Mouse (Mus musculus): ENCODE data around the gene Tubg2. TPM values are rescaled to one million over a fixed set of nuclear protein-coding genes. Genes with fewer than 3 reads are reported as not detected.

Tubg2 gene
- total and polyA plus RNA-seq, 3 experiments = 2.1 to 10.5 (median 4.7) TPM

- peak overlapping the region; percentile 91 for H3K4me2 ChIP-seq (ENCODE audit: insufficient read depth, low read depth, poor library complexity, severe bottlenecking)
- peaks cover 9% of the 10 kb centered on the region for H3K27me3 ChIP-seq (replicated peaks)
- peak; percentile 79 for DNase-seq (ENCODE audit: extremely low read depth)
- peak overlapping the region; percentile 64 to 79 (median 68) for H3K4me3 ChIP-seq (replicated peaks in 1 of 3; ENCODE audit: low read depth in 2 of 3, low read length in 2 of 3, poor library complexity in 1 of 3)
- peaks cover 17% of the 10 kb centered on the region for H3K79me2 ChIP-seq (replicated peaks; ENCODE audit: control insufficient read depth, extremely low read depth, insufficient read depth, poor library complexity, severe bottlenecking)
- H3K9me3 ChIP-seq (replicated peaks; ENCODE audit: low read length) = no peaks in the 10 kb centered on the region
- in situ Hi-C loops (cut with MboI; ENCODE audit: low pct_ligation_motif_present, low pct_unique_long_range_greater_than_20kb, low sequenced_read_pairs) = loop anchor here (5.0 kb wide), 1 partner anchor 37 kb away; no protein-coding TSS in a partner anchor
- H3K27ac ChIP-seq (ENCODE audit: insufficient read depth, low read depth) = peak overlapping the region; percentile 78
- dilution Hi-C loops (cut with MboI; ENCODE audit: extremely low pct_ligation_motif_present, extremely low pct_unique_long_range_greater_than_20kb, low sequenced_read_pairs) = no loop called here
- H3K4me1 ChIP-seq (ENCODE audit: control insufficient read depth in 1 of 2, insufficient read depth in 2 of 2) = peaks cover 6 to 73% of the 10 kb centered on the region in 2 experiments
- H3K36me3 ChIP-seq (replicated peaks in 1 of 2; ENCODE audit: control insufficient read depth in 1 of 2, insufficient read depth in 1 of 2, low read length in 1 of 2) = peaks cover 0 to 12% of the 10 kb centered on the region in 2 experiments
- H3K9ac ChIP-seq (ENCODE audit: insufficient read depth, low read depth) = peak overlapping the region; percentile 54
- TF ChIP-seq MAFK (IDR thresholded peaks at IDR 0.05; ENCODE audit: insufficient replicate concordance, low read length) (0 out of 2 replicates have a peak, but pooled peaks have one; percentile 37), MYC (IDR thresholded peaks at IDR 0.05; ENCODE audit: low read depth, low read length) (peak; percentile 94), CTCF (conservative IDR thresholded peaks at IDR 0.05 in 1 of 2, IDR thresholded peaks at IDR 0.05 in 1 of 2; ENCODE audit: low read depth in 2 of 2, low read length in 2 of 2) (peak; percentile 19 to 85; a peak in 2 of 4 replicates), MXI1 (IDR thresholded peaks at IDR 0.05; ENCODE audit: low read depth, low read length) (peak; percentile 92), POLR2AphosphoS2 (IDR thresholded peaks at IDR 0.05; ENCODE audit: low read depth, low read length) (no peak), EP300 (IDR thresholded peaks at IDR 0.05; ENCODE audit: low read length) (0 out of 2 replicates have a peak, but pooled peaks have one; percentile 16), CHD1 (IDR thresholded peaks at IDR 0.05; ENCODE audit: low read depth, low read length) (no peak), POLR2A (IDR thresholded peaks at IDR 0.05; ENCODE audit: low read depth, low read length) (peak; percentile 63), PAX5 (IDR thresholded peaks at IDR 0.05; ENCODE audit: low read length) (no peak), MAX (IDR thresholded peaks at IDR 0.05; ENCODE audit: low read length) (peak; percentile 96), USF2 (conservative IDR thresholded peaks at IDR 0.05; ENCODE audit: low read depth, low read length) (no peak), NRF1 (IDR thresholded peaks at IDR 0.05; ENCODE audit: low read depth, low read length) (peak; percentile 68), KAT2A (IDR thresholded peaks at IDR 0.05; ENCODE audit: insufficient replicate concordance, low read length) (0 out of 2 replicates have a peak, but pooled peaks have one; percentile 68), ZKSCAN1 (IDR thresholded peaks at IDR 0.05; ENCODE audit: borderline replicate concordance, low read depth, low read length) (no peak), SMC3 (IDR thresholded peaks at IDR 0.05; ENCODE audit: low read depth, low read length) (peak; percentile 81), JUN (IDR thresholded peaks at IDR 0.05; ENCODE audit: insufficient read depth, low read depth, low read length) (no peak), IRF4 (IDR thresholded peaks at IDR 0.05; ENCODE audit: low read depth, low read length) (peak; percentile 65), ELF1 (IDR thresholded peaks at IDR 0.05; ENCODE audit: low read depth, low read length) (peak; percentile 57; the same call in 1 of the 2 replicates), ZNF384 (IDR thresholded peaks at IDR 0.05; ENCODE audit: low read depth, low read length) (peak; percentile 30; the same call in 1 of the 2 replicates), CHD2 (IDR thresholded peaks at IDR 0.05; ENCODE audit: low read length) (peak; percentile 57; the same call in 1 of the 2 replicates), GABPA (IDR thresholded peaks at IDR 0.05; ENCODE audit: insufficient replicate concordance, low read depth, low read length) (no peak), USF1 (IDR thresholded peaks at IDR 0.05; ENCODE audit: low read depth, low read length) (no peak; the same call in 1 of the 2 replicates), ZMIZ1 (IDR thresholded peaks at IDR 0.05; ENCODE audit: low read depth, low read length) (peak; percentile 52), MAZ (IDR thresholded peaks at IDR 0.05; ENCODE audit: low read depth, low read length) (peak; percentile 62), RCOR1 (conservative IDR thresholded peaks at IDR 0.05; ENCODE audit: low read depth, low read length) (0 out of 2 replicates have a peak, but pooled peaks have one; percentile 69), JUND (conservative IDR thresholded peaks at IDR 0.05; ENCODE audit: low read depth, low read length) (no peak), TCF12 (IDR thresholded peaks at IDR 0.05; ENCODE audit: low read depth, low read length) (peak; percentile 89), ETS1 (conservative IDR thresholded peaks at IDR 0.05; ENCODE audit: low read depth, low read length) (no peak; the same call in 1 of the 2 replicates), TBP (conservative IDR thresholded peaks at IDR 0.05; ENCODE audit: low read depth, low read length) (no peak; the same call in 1 of the 2 replicates), HCFC1 (IDR thresholded peaks at IDR 0.05; ENCODE audit: low read depth, low read length) (peak; percentile 60; the same call in 1 of the 2 replicates), MEF2A (IDR thresholded peaks at IDR 0.05; ENCODE audit: borderline replicate concordance, low read depth, low read length) (peak; percentile 77; the same call in 1 of the 2 replicates), BHLHE40 (IDR thresholded peaks at IDR 0.05; ENCODE audit: low read depth, low read length) (peak; percentile 71), E2F4 (IDR thresholded peaks at IDR 0.05; ENCODE audit: insufficient replicate concordance, low read depth, low read length) (peak; percentile 62; the same call in 1 of the 2 replicates), NELFE (IDR thresholded peaks at IDR 0.05; ENCODE audit: low read depth, low read length) (peak; percentile 71), SIN3A (IDR thresholded peaks at IDR 0.05; ENCODE audit: low read length) (peak; percentile 77), ZC3H11A (IDR thresholded peaks at IDR 0.05; ENCODE audit: low read depth, low read length) (peak; percentile 22; the same call in 1 of the 2 replicates), RAD21 (IDR thresholded peaks at IDR 0.05; ENCODE audit: low read depth, low read length) (peak; percentile 39)
Measured at GRCm38 (mm10) chr11:101173631-101174388, 18.1 kb downstream of the Tubg2 start.

Measured in CH12.LX (cell line).